Mouse (Mus musculus): ENCODE data around the gene Tulp3.

DNA sequence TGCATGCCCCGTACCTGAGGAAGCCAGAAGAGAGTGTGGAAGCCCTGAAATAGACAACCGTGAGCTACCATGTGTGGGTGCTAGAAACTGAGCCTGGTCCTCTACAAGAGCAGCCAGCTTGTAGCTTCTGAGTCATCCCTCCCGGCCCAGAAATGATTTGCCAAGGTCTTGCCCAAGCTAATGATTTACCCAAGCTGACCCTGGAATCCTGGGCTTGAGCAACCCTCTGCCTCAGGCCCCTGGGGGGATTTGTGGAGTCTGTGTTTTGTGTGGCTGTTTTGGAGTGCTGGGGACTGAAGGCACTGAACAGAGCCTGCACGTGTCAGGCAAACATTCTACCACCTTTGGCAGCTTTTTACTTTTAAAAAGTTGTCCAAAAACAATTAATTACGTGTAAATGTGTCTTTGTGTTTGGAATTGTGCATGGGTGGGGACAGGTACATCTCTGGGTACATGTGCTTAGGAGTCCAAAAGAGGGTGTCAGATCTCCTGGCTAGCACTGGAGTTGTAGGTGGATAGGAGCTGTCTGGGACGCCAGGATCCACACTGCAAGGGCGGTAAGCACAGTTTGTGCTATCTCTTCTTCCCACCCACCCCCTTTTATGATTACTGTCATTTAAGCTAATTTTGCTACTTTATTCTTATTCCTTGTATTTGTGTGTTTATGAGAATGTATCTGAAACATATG is 42.1 kb upstream of the Tulp3 start:
- TF ChIP-seq CTCF (IDR thresholded peaks at IDR 0.05; ENCODE audit: low read depth): no peak
- TF ChIP-seq EP300 (IDR thresholded peaks at IDR 0.05; ENCODE audit: low read depth): no peak

Data from heart, postnatal 0 days (tissue).